Mouse (Mus musculus): ENCODE measurements around the gene Dars2. TPM values are rescaled to one million over a fixed set of nuclear protein-coding genes. Genes with fewer than 3 reads are reported as not detected.

Dars2 gene
- polyA plus RNA-seq, 1 experiment from 2014 or later, result 35.7 TPM

- Histone ChIP-seq H3K4me3 (replicated peaks) (no peak overlapping the region), H3K27me3 (no peaks in the 10 kb centered on the region), H3K4me2 (no peak overlapping the region), H3K9me3 (no peaks in the 10 kb centered on the region), H3K36me3 (peaks cover 73% of the 10 kb centered on the region), H3K27ac (peak overlapping the region; percentile 67), H3K9ac (replicated peaks) (no peak overlapping the region), H3K4me1 (replicated peaks) (peaks cover 9% of the 10 kb centered on the region)
- 91% methylated on average over 7 of the region's 7 CpGs for WGBS
- ATAC-seq (ENCODE audit: insufficient number of reproducible peaks, insufficient read depth, low FRiP score, low TSS enrichment, low read depth), result no peak
These were observed 29.0 kb downstream of the Dars2 start for GRCm38 (mm10) chr1:161041261-161042020.

- Histone ChIP-seq H3K36me3 (peaks cover 73% of the 10 kb centered on the region), H3K27me3 (no peaks in the 10 kb centered on the region), H3K4me1 (replicated peaks) (peaks cover 9% of the 10 kb centered on the region), H3K4me3 (replicated peaks) (no peak overlapping the region), H3K27ac (peak overlapping the region; percentile 67), H3K9ac (replicated peaks) (no peak overlapping the region), H3K4me2 (no peak overlapping the region), H3K9me3 (no peaks in the 10 kb centered on the region)
- ATAC-seq (ENCODE audit: insufficient number of reproducible peaks, insufficient read depth, low FRiP score, low TSS enrichment, low read depth), result no peak
These were observed 29.6 kb downstream of the Dars2 start for GRCm38 (mm10) chr1:161040855-161041254.

- 52% methylated on average over 1 of the region's 1 CpGs for WGBS
- H3K4me2 ChIP-seq, result no peak overlapping the region
- no peaks in the 10 kb centered on the region for H3K9me3 ChIP-seq
- no peak overlapping the region for H3K4me3 ChIP-seq (replicated peaks)
- no peak for ATAC-seq (ENCODE audit: insufficient number of reproducible peaks, insufficient read depth, low FRiP score, low TSS enrichment, low read depth)
- H3K36me3 ChIP-seq, result peaks cover 70% of the 10 kb centered on the region
- peak overlapping the region; percentile 67 for H3K27ac ChIP-seq
- peaks cover 9% of the 10 kb centered on the region for H3K4me1 ChIP-seq (replicated peaks)
- H3K27me3 ChIP-seq, result no peaks in the 10 kb centered on the region
- no peak overlapping the region for H3K9ac ChIP-seq (replicated peaks)
These were observed 30.1 kb downstream of the Dars2 start for GRCm38 (mm10) chr1:161040426-161040770.

- Histone ChIP-seq H3K4me3 (replicated peaks) (no peak overlapping the region), H3K9me3 (no peaks in the 10 kb centered on the region), H3K27me3 (no peaks in the 10 kb centered on the region), H3K4me2 (no peak overlapping the region), H3K36me3 (peaks cover 65% of the 10 kb centered on the region), H3K27ac (peak overlapping the region; percentile 67), H3K4me1 (replicated peaks) (peaks cover 9% of the 10 kb centered on the region), H3K9ac (replicated peaks) (no peak overlapping the region)
- ATAC-seq (ENCODE audit: insufficient number of reproducible peaks, insufficient read depth, low FRiP score, low TSS enrichment, low read depth), result peak; percentile 42; the same call in 1 of the 2 replicates
- 15% methylated on average over 3 of the region's 3 CpGs for WGBS
These were observed 30.6 kb downstream of the Dars2 start for GRCm38 (mm10) chr1:161039741-161040425.

GRCm38 (mm10) chr1:161038968-161039721 lies 31.3 kb downstream of the Dars2 start:
- H3K4me1 ChIP-seq (replicated peaks), result peaks cover 9% of the 10 kb centered on the region
- no peak overlapping the region; the same call in 1 of the 2 replicates for H3K27ac ChIP-seq
- no peak overlapping the region for H3K9ac ChIP-seq (replicated peaks)
- H3K36me3 ChIP-seq, result peaks cover 58% of the 10 kb centered on the region
- H3K9me3 ChIP-seq, result no peaks in the 10 kb centered on the region
- WGBS, result 15% methylated on average over 3 of the region's 3 CpGs
- H3K4me3 ChIP-seq (replicated peaks), result no peak overlapping the region
- H3K4me2 ChIP-seq, result no peak overlapping the region
- H3K27me3 ChIP-seq, result no peaks in the 10 kb centered on the region
- ATAC-seq (ENCODE audit: insufficient number of reproducible peaks, insufficient read depth, low FRiP score, low TSS enrichment, low read depth), result no peak

GRCm38 (mm10) chr1:161038004-161038403 lies 32.5 kb downstream of the Dars2 start:
- no peaks in the 10 kb centered on the region for H3K9me3 ChIP-seq
- 46% methylated on average over 3 of the region's 3 CpGs for WGBS
- H3K4me2 ChIP-seq, result peak overlapping the region; percentile 93
- no peak overlapping the region for H3K9ac ChIP-seq (replicated peaks)
- ATAC-seq (ENCODE audit: insufficient number of reproducible peaks, insufficient read depth, low FRiP score, low TSS enrichment, low read depth), result no peak
- 0 out of 2 replicates have a peak overlapping the region, but pooled peaks have one; percentile 17 for H3K27ac ChIP-seq
- peaks cover 17% of the 10 kb centered on the region for H3K4me1 ChIP-seq (replicated peaks)
- H3K4me3 ChIP-seq (replicated peaks), result peak overlapping the region; percentile 74
- H3K27me3 ChIP-seq, result no peaks in the 10 kb centered on the region
- H3K36me3 ChIP-seq, result peaks cover 51% of the 10 kb centered on the region

- Histone ChIP-seq H3K27ac (peak overlapping the region; percentile 64; the same call in 1 of the 2 replicates), H3K36me3 (peaks cover 51% of the 10 kb centered on the region), H3K4me1 (replicated peaks) (peaks cover 18% of the 10 kb centered on the region), H3K4me3 (replicated peaks) (peak overlapping the region; percentile 74), H3K27me3 (no peaks in the 10 kb centered on the region), H3K9ac (replicated peaks) (peak overlapping the region; percentile 56), H3K9me3 (no peaks in the 10 kb centered on the region), H3K4me2 (peak overlapping the region; percentile 93)
- WGBS, result 19% methylated on average over 3 of the region's 3 CpGs
- ATAC-seq (ENCODE audit: insufficient number of reproducible peaks, insufficient read depth, low FRiP score, low TSS enrichment, low read depth), result no peak
These were observed 32.9 kb downstream of the Dars2 start for GRCm38 (mm10) chr1:161037599-161037998.

- no peaks in the 10 kb centered on the region for H3K9me3 ChIP-seq
- H3K27me3 ChIP-seq, result no peaks in the 10 kb centered on the region
- peak overlapping the region; percentile 74 for H3K4me3 ChIP-seq (replicated peaks)
- H3K27ac ChIP-seq, result peak overlapping the region; percentile 95
- H3K36me3 ChIP-seq, result peaks cover 50% of the 10 kb centered on the region
- H3K9ac ChIP-seq (replicated peaks), result peak overlapping the region; percentile 96
- ATAC-seq (ENCODE audit: insufficient number of reproducible peaks, insufficient read depth, low FRiP score, low TSS enrichment, low read depth), result no peak
- peak overlapping the region; percentile 93 for H3K4me2 ChIP-seq
- WGBS, result 0% methylated on average over 1 of the region's 1 CpGs
- peaks cover 18% of the 10 kb centered on the region for H3K4me1 ChIP-seq (replicated peaks)
These were observed 33.4 kb downstream of the Dars2 start for GRCm38 (mm10) chr1:161037026-161037425.

- Histone ChIP-seq H3K4me2 (peak overlapping the region; percentile 93), H3K27ac (peak overlapping the region; percentile 95), H3K9ac (replicated peaks) (peak overlapping the region; percentile 96), H3K9me3 (no peaks in the 10 kb centered on the region), H3K36me3 (peaks cover 50% of the 10 kb centered on the region), H3K4me3 (replicated peaks) (peak overlapping the region; percentile 74), H3K27me3 (no peaks in the 10 kb centered on the region), H3K4me1 (replicated peaks) (peaks cover 18% of the 10 kb centered on the region)
- no peak for ATAC-seq (ENCODE audit: insufficient number of reproducible peaks, insufficient read depth, low FRiP score, low TSS enrichment, low read depth)
- WGBS, result under 1% methylated on average over 5 of the region's 5 CpGs
These were observed 34.0 kb downstream of the Dars2 start for GRCm38 (mm10) chr1:161036411-161036841.

- peaks cover 18% of the 10 kb centered on the region for H3K4me1 ChIP-seq (replicated peaks)
- H3K27ac ChIP-seq, result peak overlapping the region; percentile 95
- no peaks in the 10 kb centered on the region for H3K9me3 ChIP-seq
- WGBS, result 2% methylated on average over 6 of the region's 6 CpGs
- peaks cover 55% of the 10 kb centered on the region for H3K36me3 ChIP-seq
- peak overlapping the region; percentile 74 for H3K4me3 ChIP-seq (replicated peaks)
- no peak for ATAC-seq (ENCODE audit: insufficient number of reproducible peaks, insufficient read depth, low FRiP score, low TSS enrichment, low read depth)
- no peaks in the 10 kb centered on the region for H3K27me3 ChIP-seq
- peak overlapping the region; percentile 96 for H3K9ac ChIP-seq (replicated peaks)
- H3K4me2 ChIP-seq, result peak overlapping the region; percentile 93
These were observed 34.6 kb downstream of the Dars2 start for GRCm38 (mm10) chr1:161035786-161036404.

Measured in limb, embryonic 12.5 days (tissue).